Mouse (Mus musculus): Measurements from ENCODE around the gene Gstm2. TPM values are rescaled to one million over a fixed set of nuclear protein-coding genes. Genes with fewer than 3 reads are reported as not detected.
"Not testable (repeated sequence)": the region's sequence is repeated elsewhere in the genome, so short reads cannot be mapped to it uniquely, and the experiment has no call there.

The Gstm2 gene
- 1 to 10 TPM; 2.3 to 4.0 TPM for total RNA-seq (2021)
- long read RNA-seq, partial matches to known transcripts, result 0 of 5 reads
- long read RNA-seq, other reads (novel, unspliced or antisense), result 1 of 5 reads

- DNase-seq (ENCODE audit: low spot score in 2 of 2), result no peak
These were observed at the start of gene Gstm2 for GRCm38 (mm10) chr3:107986041-107986562. Gene Gstm2 (minus strand): TSS chr3:107986453.

- DNase-seq (ENCODE audit: low spot score in 2 of 2), result no peak
These were observed 46.9 kb upstream of the Gstm2 start for GRCm38 (mm10) chr3:108033156-108033555.

GRCm38 (mm10) chr3:108032113-108032512, 45.9 kb upstream of the Gstm2 start:
- no peak for DNase-seq (ENCODE audit: low spot score in 2 of 2)

- no peak for DNase-seq (ENCODE audit: low spot score in 2 of 2)
These were observed 42.5 kb upstream of the Gstm2 start for GRCm38 (mm10) chr3:108028641-108029365.

GRCm38 (mm10) chr3:108026597-108026996, 40.3 kb upstream of the Gstm2 start:
- DNase-seq (ENCODE audit: low spot score in 2 of 2), result no peak

GRCm38 (mm10) chr3:108026049-108026448, 39.8 kb upstream of the Gstm2 start:
- DNase-seq (ENCODE audit: low spot score in 2 of 2), result no peak

GRCm38 (mm10) chr3:108025318-108025717, 39.1 kb upstream of the Gstm2 start:
- no peak for DNase-seq (ENCODE audit: low spot score in 2 of 2)

GRCm38 (mm10) chr3:108022650-108023049, 36.4 kb upstream of the Gstm2 start:
- DNase-seq (ENCODE audit: low spot score in 2 of 2), result no peak

- DNase-seq (ENCODE audit: low spot score in 2 of 2), result not testable (repeated sequence)
These were observed 34.2 kb upstream of the Gstm2 start for GRCm38 (mm10) chr3:108020351-108021022.

GRCm38 (mm10) chr3:108019226-108019625, 33.0 kb upstream of the Gstm2 start:
- DNase-seq (ENCODE audit: low spot score in 2 of 2), result not testable (repeated sequence)

GRCm38 (mm10) chr3:108018190-108018820, 32.1 kb upstream of the Gstm2 start:
- peak in 1 of 2 experiments; percentile 20 for DNase-seq (ENCODE audit: low spot score in 2 of 2)

- DNase-seq (ENCODE audit: low spot score in 2 of 2), result peak; percentile 95
These were observed 31.4 kb upstream of the Gstm2 start, which contains the start of gene Gstm1 for GRCm38 (mm10) chr3:108017473-108018189. Gene Gstm1 (minus strand): TSS chr3:108017973.

GRCm38 (mm10) chr3:108016468-108016867, 30.2 kb upstream of the Gstm2 start:
- DNase-seq (ENCODE audit: low spot score in 2 of 2), result not testable (repeated sequence)

GRCm38 (mm10) chr3:108014974-108015346, 28.7 kb upstream of the Gstm2 start:
- DNase-seq (ENCODE audit: low spot score in 2 of 2), result no peak

GRCm38 (mm10) chr3:108014098-108014973, 28.1 kb upstream of the Gstm2 start:
- no peak for DNase-seq (ENCODE audit: low spot score in 2 of 2)

- peak; percentile 45 to 48 for DNase-seq (ENCODE audit: low spot score in 2 of 2)
These were observed 27.1 kb upstream of the Gstm2 start for GRCm38 (mm10) chr3:108013331-108013871.

GRCm38 (mm10) chr3:108011558-108011957, 25.3 kb upstream of the Gstm2 start:
- no peak for DNase-seq (ENCODE audit: low spot score in 2 of 2)

GRCm38 (mm10) chr3:108010286-108010685, 24.0 kb upstream of the Gstm2 start:
- DNase-seq (ENCODE audit: low spot score in 2 of 2), result peak; percentile 57 to 67

- no peak for DNase-seq (ENCODE audit: low spot score in 2 of 2)
These were observed 15.8 kb upstream of the Gstm2 start for GRCm38 (mm10) chr3:108002021-108002420.

- DNase-seq (ENCODE audit: low spot score in 2 of 2), result no peak
These were observed 13.2 kb upstream of the Gstm2 start for GRCm38 (mm10) chr3:107999491-107999890.
